Mouse (Mus musculus): ENCODE measurements around the gene Nfe2. TPM values are rescaled to one million over a fixed set of nuclear protein-coding genes. Genes with fewer than 3 reads are reported as not detected.
A peak's percentile ranks its signal among the peaks of the same experiment; 100 is the strongest.
"Not testable (repeated sequence)": the region's sequence is repeated elsewhere in the genome, so short reads cannot be mapped to it uniquely, and the experiment has no call there.

Gene Nfe2
- polyA plus RNA-seq, 1 experiment from 2014 or later = 6.2 TPM

GRCm38 (mm10) chr15:103247078-103247781 is 11.0 kb downstream of the Nfe2 start:
- H3K36me3 ChIP-seq = peaks cover 67% of the 10 kb centered on the region
- H3K4me1 ChIP-seq = peaks cover 28% of the 10 kb centered on the region
- peak overlapping the region; percentile 27; the same call in 1 of the 2 replicates for H3K27ac ChIP-seq
- no peak overlapping the region for H3K4me3 ChIP-seq (replicated peaks)
- no peaks in the 10 kb centered on the region for H3K27me3 ChIP-seq
- no peak overlapping the region for H3K4me2 ChIP-seq
- no peak for ATAC-seq (replicated peaks; ENCODE audit: low FRiP score)
- WGBS = 89% methylated on average over 9 of the region's 9 CpGs
- H3K9me3 ChIP-seq (replicated peaks) = no peaks in the 10 kb centered on the region
- H3K9ac ChIP-seq = no peak overlapping the region

- Histone ChIP-seq H3K36me3 (peaks cover 77% of the 10 kb centered on the region), H3K9ac (no peak overlapping the region), H3K4me1 (peaks cover 35% of the 10 kb centered on the region), H3K27ac (no peak overlapping the region), H3K4me3 (replicated peaks) (no peak overlapping the region), H3K27me3 (no peaks in the 10 kb centered on the region), H3K4me2 (peak overlapping the region; percentile 15), H3K9me3 (replicated peaks) (no peaks in the 10 kb centered on the region)
- 81% methylated on average over 6 of the region's 6 CpGs for WGBS
- ATAC-seq (replicated peaks; ENCODE audit: low FRiP score) = no peak
Observed at GRCm38 (mm10) chr15:103245616-103246015, 12.6 kb downstream of the Nfe2 start.

GRCm38 (mm10) chr15:103242885-103243284 is 15.3 kb downstream of the Nfe2 start:
- Histone ChIP-seq H3K4me1 (peaks cover 36% of the 10 kb centered on the region), H3K4me3 (replicated peaks) (peak overlapping the region; percentile 54), H3K36me3 (peaks cover 63% of the 10 kb centered on the region), H3K9me3 (replicated peaks) (no peaks in the 10 kb centered on the region), H3K27me3 (no peaks in the 10 kb centered on the region), H3K4me2 (peak overlapping the region; percentile 78), H3K27ac (0 out of 2 replicates have a peak overlapping the region, but pooled peaks have one; percentile 1), H3K9ac (peak overlapping the region; percentile 62)
- ATAC-seq (replicated peaks; ENCODE audit: low FRiP score) = no peak
- 44% methylated on average over 8 of the region's 8 CpGs for WGBS

DNA sequence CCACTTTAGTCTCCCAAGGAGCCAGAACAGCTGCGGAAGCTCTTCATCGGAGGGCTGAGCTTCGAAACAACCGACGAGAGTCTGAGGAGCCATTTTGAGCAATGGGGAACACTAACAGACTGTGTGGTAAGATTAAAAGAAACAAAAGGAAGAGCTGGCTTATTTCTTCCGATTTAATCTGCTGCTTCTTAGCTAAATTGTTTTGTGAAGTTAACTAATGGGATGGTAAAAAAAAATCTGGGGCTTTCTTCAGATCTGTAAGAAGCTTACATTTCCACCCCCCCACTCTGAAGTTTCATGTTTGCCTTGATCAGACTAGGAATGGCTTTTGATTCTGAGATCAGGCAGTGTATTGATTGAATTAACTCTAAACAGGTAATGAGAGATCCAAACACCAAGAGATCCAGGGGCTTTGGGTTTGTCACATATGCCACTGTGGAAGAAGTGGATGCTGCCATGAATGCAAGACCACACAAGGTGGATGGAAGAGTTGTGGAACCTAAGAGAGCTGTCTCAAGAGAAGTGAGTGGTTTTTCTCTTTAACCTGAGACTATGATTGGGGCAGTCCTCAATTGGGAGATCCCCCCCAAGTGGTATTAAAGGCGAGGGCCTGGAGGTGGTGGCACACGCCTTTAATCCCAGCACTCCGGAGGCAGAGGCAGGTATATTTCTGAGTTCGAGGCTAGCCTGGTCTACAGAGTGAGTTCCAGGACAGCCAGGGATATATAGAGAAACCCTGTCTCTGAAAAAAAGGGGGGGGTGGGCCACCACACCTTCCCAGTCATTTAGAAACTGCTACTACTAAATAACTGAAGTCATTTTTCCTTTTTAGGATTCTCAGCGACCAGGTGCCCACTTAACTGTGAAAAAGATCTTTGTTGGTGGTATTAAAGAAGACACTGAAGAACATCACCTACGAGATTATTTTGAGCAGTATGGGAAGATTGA is 16.9 kb downstream of the Nfe2 start:
- peaks cover 41% of the 10 kb centered on the region for H3K4me1 ChIP-seq
- 5% methylated on average over 12 of the region's 12 CpGs for WGBS
- not testable (repeated sequence) for H3K9me3 ChIP-seq (replicated peaks); H3K27me3 ChIP-seq; ATAC-seq (replicated peaks; ENCODE audit: low FRiP score)
- H3K4me3 ChIP-seq (replicated peaks) = peak overlapping the region; percentile 54
- peak overlapping the region; percentile 98 for H3K27ac ChIP-seq
- peak overlapping the region; percentile 78 for H3K4me2 ChIP-seq
- H3K9ac ChIP-seq = peak overlapping the region; percentile 62
- peaks cover 56% of the 10 kb centered on the region for H3K36me3 ChIP-seq

DNA sequence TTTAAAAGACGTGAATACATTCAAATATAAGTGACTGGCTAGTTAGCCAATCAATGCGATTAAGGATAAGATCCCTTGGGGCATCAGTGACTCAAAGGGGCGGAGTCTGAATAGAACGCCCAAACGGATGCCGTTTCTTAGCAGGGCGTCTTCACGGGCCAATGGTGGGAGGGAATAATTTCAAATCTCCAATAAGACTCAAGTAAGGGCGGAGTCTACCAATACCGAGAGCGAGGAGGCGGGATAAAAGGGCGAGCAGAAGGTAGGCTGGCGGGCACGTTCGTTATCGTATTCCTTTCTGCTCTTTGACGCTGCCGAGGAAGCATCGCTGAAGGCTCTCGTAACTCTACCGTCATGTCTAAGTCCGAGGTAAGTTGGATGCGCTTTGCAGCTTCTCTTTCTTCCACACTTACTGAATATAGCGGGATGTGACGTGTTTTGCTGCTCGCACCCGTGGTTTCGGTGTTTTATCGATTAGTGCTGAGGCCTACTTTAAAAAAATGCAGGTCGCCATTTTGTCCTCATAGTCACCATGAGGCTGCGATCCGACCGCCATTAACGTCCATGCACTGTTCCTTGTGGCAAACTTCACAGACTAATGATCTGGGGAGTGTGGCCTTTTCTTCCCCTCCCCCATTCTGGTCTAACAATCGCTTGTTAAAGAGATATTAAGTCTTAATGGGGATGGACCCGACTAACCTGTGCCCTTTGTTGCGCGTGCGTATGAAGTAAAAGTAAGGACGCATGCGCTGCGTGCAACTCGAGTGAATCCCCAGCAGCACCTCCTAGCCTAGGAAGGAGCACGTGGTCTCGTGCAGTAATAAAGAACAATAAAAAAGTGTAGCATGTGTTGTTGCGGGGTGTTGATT is 17.8 kb downstream of the Nfe2 start, which contains the start of gene Hnrnpa1:
Gene Hnrnpa1, plus strand, starts transcription at position 273 of the 869 bp plus-strand sequence.
- H3K9ac ChIP-seq = peak within 1 kb of the TSS; percentile 62
- H3K27ac ChIP-seq = peak within 1 kb of the TSS; percentile 98
- H3K4me2 ChIP-seq = peak within 1 kb of the TSS; percentile 78
- H3K4me1 ChIP-seq = peaks cover 37% of the 10 kb centered on the region
- peak; percentile 94 for ATAC-seq (replicated peaks; ENCODE audit: low FRiP score)
- no peaks in the 10 kb centered on the region for H3K9me3 ChIP-seq (replicated peaks)
- H3K36me3 ChIP-seq = peaks cover 56% of the 10 kb centered on the region
- WGBS = under 1% methylated on average over 47 of the region's 47 CpGs
- no peaks in the 10 kb centered on the region for H3K27me3 ChIP-seq
- peak within 1 kb of the TSS; percentile 54 for H3K4me3 ChIP-seq (replicated peaks)

GRCm38 (mm10) chr15:103239685-103240159 is 18.5 kb downstream of the Nfe2 start, which contains the start of gene Cbx5:
Gene Cbx5, minus strand, starts transcription at chr15:103239816.
- peak within 1 kb of the TSS; percentile 98 for H3K27ac ChIP-seq
- peak within 1 kb of the TSS; percentile 78 for H3K4me2 ChIP-seq
- WGBS = under 1% methylated on average over 39 of the region's 39 CpGs
- H3K9me3 ChIP-seq (replicated peaks) = no peaks in the 10 kb centered on the region
- H3K27me3 ChIP-seq = no peaks in the 10 kb centered on the region
- H3K9ac ChIP-seq = peak within 1 kb of the TSS; percentile 62
- peak; percentile 95 for ATAC-seq (replicated peaks; ENCODE audit: low FRiP score)
- H3K4me1 ChIP-seq = peaks cover 32% of the 10 kb centered on the region
- H3K4me3 ChIP-seq (replicated peaks) = peak within 1 kb of the TSS; percentile 54
- peaks cover 55% of the 10 kb centered on the region for H3K36me3 ChIP-seq

- Histone ChIP-seq H3K36me3 (peaks cover 59% of the 10 kb centered on the region), H3K4me1 (peaks cover 32% of the 10 kb centered on the region), H3K9ac (peak overlapping the region; percentile 56), H3K27me3 (no peaks in the 10 kb centered on the region), H3K4me2 (peak overlapping the region; percentile 78), H3K27ac (peak overlapping the region; percentile 98), H3K4me3 (replicated peaks) (peak overlapping the region; percentile 54), H3K9me3 (replicated peaks) (no peaks in the 10 kb centered on the region)
- WGBS = 0% methylated on average over 26 of the region's 26 CpGs
- peak; percentile 94 for ATAC-seq (replicated peaks; ENCODE audit: low FRiP score)
Observed at GRCm38 (mm10) chr15:103239130-103239684, 19.0 kb downstream of the Nfe2 start.

DNA sequence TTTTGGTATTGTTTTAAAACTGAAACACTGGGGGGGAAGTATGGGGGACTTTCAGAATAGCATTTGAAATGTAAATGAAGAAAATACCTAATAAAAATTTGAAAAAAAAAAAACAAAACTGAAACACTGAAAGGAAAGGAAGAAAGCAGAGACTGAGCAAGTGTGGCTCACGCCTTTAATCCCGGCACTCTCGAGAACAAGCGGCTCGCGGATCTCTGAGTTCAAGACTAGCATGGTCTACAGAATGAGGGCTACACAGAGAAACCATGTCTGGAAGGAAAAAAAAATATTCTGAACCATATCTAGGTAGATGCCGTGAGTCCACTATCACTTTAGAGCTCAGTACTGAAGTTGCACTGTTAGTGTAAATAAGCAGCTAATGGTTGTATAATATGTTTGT is 20.9 kb downstream of the Nfe2 start:
- Histone ChIP-seq H3K27me3 (no peaks in the 10 kb centered on the region), H3K4me1 (peaks cover 17% of the 10 kb centered on the region), H3K36me3 (peaks cover 44% of the 10 kb centered on the region), H3K27ac (no peak overlapping the region), H3K4me2 (peak overlapping the region; percentile 7; the same call in 1 of the 2 replicates), H3K9me3 (replicated peaks) (no peaks in the 10 kb centered on the region), H3K4me3 (replicated peaks) (0 out of 2 replicates have a peak overlapping the region, but pooled peaks have one; percentile 4), H3K9ac (no peak overlapping the region)
- no peak for ATAC-seq (replicated peaks; ENCODE audit: low FRiP score)
- WGBS = 92% methylated on average over 7 of the region's 7 CpGs

- 84% methylated on average over 2 of the region's 2 CpGs for WGBS
- H3K4me2 ChIP-seq = no peak overlapping the region
- ATAC-seq (replicated peaks; ENCODE audit: low FRiP score) = no peak
- no peaks in the 10 kb centered on the region for H3K27me3 ChIP-seq
- H3K27ac ChIP-seq = no peak overlapping the region
- H3K9me3 ChIP-seq (replicated peaks) = no peaks in the 10 kb centered on the region
- no peak overlapping the region for H3K4me3 ChIP-seq (replicated peaks)
- no peak overlapping the region for H3K9ac ChIP-seq
- peaks cover 31% of the 10 kb centered on the region for H3K36me3 ChIP-seq
- peaks cover 17% of the 10 kb centered on the region; the same call in 1 of the 2 replicates for H3K4me1 ChIP-seq
Observed at GRCm38 (mm10) chr15:103233119-103233518, 25.1 kb downstream of the Nfe2 start.

DNA sequence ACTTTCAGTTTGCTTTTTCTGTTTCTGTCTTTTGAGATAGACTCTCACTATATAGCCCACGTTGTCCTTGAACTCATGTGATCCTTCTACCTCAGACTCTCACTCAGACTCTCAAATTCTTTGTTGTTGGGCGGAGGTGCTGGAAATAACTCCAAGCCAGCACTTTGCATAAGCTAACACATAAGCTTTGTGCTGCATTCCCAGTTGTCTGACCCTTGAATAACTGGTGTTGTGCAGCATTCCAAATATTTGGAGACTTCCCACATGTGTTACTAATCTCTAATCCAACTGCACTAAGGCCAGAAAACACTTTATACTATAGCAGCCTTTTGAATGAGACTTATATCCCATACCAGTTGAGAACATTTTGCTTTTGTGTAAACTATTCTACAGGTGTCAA is 29.3 kb downstream of the Nfe2 start:
- H3K27me3 ChIP-seq = no peaks in the 10 kb centered on the region
- ATAC-seq (replicated peaks; ENCODE audit: low FRiP score) = no peak
- peaks cover 7% of the 10 kb centered on the region; the same call in 1 of the 2 replicates for H3K36me3 ChIP-seq
- no peak overlapping the region for H3K4me3 ChIP-seq (replicated peaks)
- H3K4me2 ChIP-seq = no peak overlapping the region
- H3K4me1 ChIP-seq = peaks cover 17% of the 10 kb centered on the region; the same call in 1 of the 2 replicates
- 69% methylated on average over 2 of the region's 2 CpGs for WGBS
- H3K27ac ChIP-seq = peak overlapping the region; percentile 73
- H3K9me3 ChIP-seq (replicated peaks) = no peaks in the 10 kb centered on the region
- H3K9ac ChIP-seq = no peak overlapping the region

DNA sequence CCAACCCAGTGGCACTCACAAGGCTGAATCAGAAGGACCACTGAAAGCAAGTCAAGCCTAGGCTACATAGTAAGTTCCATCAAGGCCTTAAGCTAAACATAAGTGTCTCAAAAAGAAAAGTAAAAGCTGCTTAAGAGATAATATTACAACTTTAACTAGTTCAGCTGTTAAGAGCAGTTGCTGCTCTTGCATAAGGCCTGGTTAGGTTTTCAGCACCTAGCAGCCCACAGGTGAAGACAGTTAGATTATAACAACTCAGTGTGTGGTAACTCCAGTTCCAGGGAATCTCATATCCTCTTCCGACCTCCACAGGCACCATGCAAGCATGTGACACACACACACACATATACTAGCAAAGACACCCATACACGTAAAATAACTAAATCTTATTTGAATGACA is 30.6 kb downstream of the Nfe2 start:
- no peak overlapping the region for H3K4me2 ChIP-seq
- H3K27me3 ChIP-seq = no peaks in the 10 kb centered on the region
- H3K27ac ChIP-seq = 0 out of 2 replicates have a peak overlapping the region, but pooled peaks have one; percentile 20

More for the DNA sequence above, 30.6 kb downstream of the Nfe2 start:
- 71% methylated on average over 2 of the region's 2 CpGs for WGBS
- ATAC-seq (replicated peaks; ENCODE audit: low FRiP score) = no peak
- Histone ChIP-seq H3K4me1 (peaks cover 17% of the 10 kb centered on the region; the same call in 1 of the 2 replicates), H3K36me3 (0 out of 2 replicates have a peak, but pooled peaks cover 3% of the 10 kb centered on the region), H3K9me3 (replicated peaks) (no peaks in the 10 kb centered on the region), H3K9ac (no peak overlapping the region), H3K4me3 (replicated peaks) (no peak overlapping the region)

Data from kidney, embryonic 15.5 days (tissue).